Mouse (Mus musculus): Measurements from ENCODE around the gene Ankrd33. TPM values are rescaled to one million over a fixed set of nuclear protein-coding genes. Genes with fewer than 3 reads are reported as not detected.
A peak's percentile ranks its signal among the peaks of the same experiment; 100 is the strongest.

The Ankrd33 gene
- total and polyA plus RNA-seq, 3 experiments, result not detected

- H3K9me3 ChIP-seq (replicated peaks), result peaks cover 77% of the 10 kb centered on the region
- no peaks in the 10 kb centered on the region for H3K36me3 ChIP-seq (replicated peaks)
- ATAC-seq (ENCODE audit: extremely low read depth, insufficient number of reproducible peaks, low FRiP score, poor library complexity, severe bottlenecking) (no peak), DNase-seq (ENCODE audit: low spot score) (no peak)
- no peaks in the 10 kb centered on the region for H3K4me1 ChIP-seq (ENCODE audit: insufficient read depth, low read depth, low read length)
- H3K4me3 ChIP-seq (ENCODE audit: low read depth, low read length), result no peak overlapping the region
- no peaks in the 10 kb centered on the region for H3K27me3 ChIP-seq (ENCODE audit: insufficient read depth, low read length)
- no peak for TF ChIP-seq CTCF (IDR thresholded peaks at IDR 0.05; ENCODE audit: low read depth, low read length)
Observed at GRCm38 (mm10) chr15:101143494-101143893, 27.9 kb downstream of the Ankrd33 start.

- no peak for TF ChIP-seq CTCF (IDR thresholded peaks at IDR 0.05; ENCODE audit: low read depth, low read length)
- TF ChIP-seq GATA1 (IDR thresholded peaks at IDR 0.05; ENCODE audit: borderline replicate concordance, low read length), result no peak
- TF ChIP-seq GATA2 (IDR thresholded peaks at IDR 0.05; ENCODE audit: borderline replicate concordance, low read depth, low read length), result no peak
- no peak for TF ChIP-seq TAL1 (conservative IDR thresholded peaks at IDR 0.05; ENCODE audit: low read depth, low read length)
- no peak for TF ChIP-seq POLR2AphosphoS5 (IDR thresholded peaks at IDR 0.05; ENCODE audit: insufficient replicate concordance, low read depth, low read length)
- DNase-seq (ENCODE audit: low spot score), result no peak
- ATAC-seq (ENCODE audit: extremely low read depth, insufficient number of reproducible peaks, low FRiP score, poor library complexity, severe bottlenecking), result no peak
- Histone ChIP-seq H3K27me3 (ENCODE audit: insufficient read depth, low read length) (no peaks in the 10 kb centered on the region), H3K9me3 (replicated peaks) (peaks cover 79% of the 10 kb centered on the region), H3K4me1 (ENCODE audit: insufficient read depth, low read depth, low read length) (no peaks in the 10 kb centered on the region), H3K4me3 (ENCODE audit: low read depth, low read length) (no peak overlapping the region), H3K36me3 (replicated peaks) (no peaks in the 10 kb centered on the region)
Observed at GRCm38 (mm10) chr15:101144176-101144575, 28.6 kb downstream of the Ankrd33 start.

- TF ChIP-seq POLR2AphosphoS5 (IDR thresholded peaks at IDR 0.05; ENCODE audit: insufficient replicate concordance, low read depth, low read length) (no peak), GATA2 (IDR thresholded peaks at IDR 0.05; ENCODE audit: borderline replicate concordance, low read depth, low read length) (no peak), GATA1 (IDR thresholded peaks at IDR 0.05; ENCODE audit: borderline replicate concordance, low read length) (no peak), TAL1 (conservative IDR thresholded peaks at IDR 0.05; ENCODE audit: low read depth, low read length) (no peak), CTCF (IDR thresholded peaks at IDR 0.05; ENCODE audit: low read depth, low read length) (no peak)
- DNase-seq (ENCODE audit: low spot score), result no peak
- H3K4me3 ChIP-seq (ENCODE audit: low read depth, low read length), result no peak overlapping the region
- no peaks in the 10 kb centered on the region for H3K36me3 ChIP-seq (replicated peaks)
- H3K9me3 ChIP-seq (replicated peaks), result peaks cover 76% of the 10 kb centered on the region
- no peaks in the 10 kb centered on the region for H3K27me3 ChIP-seq (ENCODE audit: insufficient read depth, low read length)
- H3K4me1 ChIP-seq (ENCODE audit: insufficient read depth, low read depth, low read length), result no peaks in the 10 kb centered on the region
- no peak for ATAC-seq (ENCODE audit: extremely low read depth, insufficient number of reproducible peaks, low FRiP score, poor library complexity, severe bottlenecking)
Observed at GRCm38 (mm10) chr15:101144779-101145178, 29.2 kb downstream of the Ankrd33 start.

- peak overlapping the region; percentile 45; the same call in 1 of the 2 replicates for H3K4me3 ChIP-seq (ENCODE audit: low read depth, low read length)
- no peak for DNase-seq (ENCODE audit: low spot score)
- ATAC-seq (ENCODE audit: extremely low read depth, insufficient number of reproducible peaks, low FRiP score, poor library complexity, severe bottlenecking), result peak; percentile 48
- H3K4me1 ChIP-seq (ENCODE audit: insufficient read depth, low read depth, low read length), result no peaks in the 10 kb centered on the region
- peaks cover 71% of the 10 kb centered on the region for H3K9me3 ChIP-seq (replicated peaks)
- no peaks in the 10 kb centered on the region for H3K36me3 ChIP-seq (replicated peaks)
- no peaks in the 10 kb centered on the region for H3K27me3 ChIP-seq (ENCODE audit: insufficient read depth, low read length)
- TF ChIP-seq TAL1 (conservative IDR thresholded peaks at IDR 0.05; ENCODE audit: low read depth, low read length) (no peak), GATA1 (IDR thresholded peaks at IDR 0.05; ENCODE audit: borderline replicate concordance, low read length) (no peak), CTCF (IDR thresholded peaks at IDR 0.05; ENCODE audit: low read depth, low read length) (no peak), POLR2AphosphoS5 (IDR thresholded peaks at IDR 0.05; ENCODE audit: insufficient replicate concordance, low read depth, low read length) (no peak), GATA2 (IDR thresholded peaks at IDR 0.05; ENCODE audit: borderline replicate concordance, low read depth, low read length) (no peak)
Observed at GRCm38 (mm10) chr15:101145424-101146099, 30.0 kb downstream of the Ankrd33 start.

GRCm38 (mm10) chr15:101146100-101146965, 30.8 kb downstream of the Ankrd33 start:
- no peak for ATAC-seq (ENCODE audit: extremely low read depth, insufficient number of reproducible peaks, low FRiP score, poor library complexity, severe bottlenecking)
- Histone ChIP-seq H3K9me3 (replicated peaks) (peaks cover 70% of the 10 kb centered on the region), H3K27me3 (ENCODE audit: insufficient read depth, low read length) (no peaks in the 10 kb centered on the region), H3K36me3 (replicated peaks) (no peaks in the 10 kb centered on the region), H3K4me3 (ENCODE audit: low read depth, low read length) (no peak overlapping the region), H3K4me1 (ENCODE audit: insufficient read depth, low read depth, low read length) (no peaks in the 10 kb centered on the region)
- DNase-seq (ENCODE audit: low spot score), result no peak
- no peak for TF ChIP-seq POLR2AphosphoS5 (IDR thresholded peaks at IDR 0.05; ENCODE audit: insufficient replicate concordance, low read depth, low read length)
- no peak for TF ChIP-seq TAL1 (conservative IDR thresholded peaks at IDR 0.05; ENCODE audit: low read depth, low read length)
- TF ChIP-seq GATA2 (IDR thresholded peaks at IDR 0.05; ENCODE audit: borderline replicate concordance, low read depth, low read length), result no peak
- no peak for TF ChIP-seq CTCF (IDR thresholded peaks at IDR 0.05; ENCODE audit: low read depth, low read length)
- TF ChIP-seq GATA1 (IDR thresholded peaks at IDR 0.05; ENCODE audit: borderline replicate concordance, low read length), result no peak

- Histone ChIP-seq H3K36me3 (replicated peaks) (no peaks in the 10 kb centered on the region), H3K9me3 (replicated peaks) (peaks cover 74% of the 10 kb centered on the region), H3K4me1 (ENCODE audit: insufficient read depth, low read depth, low read length) (no peaks in the 10 kb centered on the region), H3K27me3 (ENCODE audit: insufficient read depth, low read length) (no peaks in the 10 kb centered on the region), H3K4me3 (ENCODE audit: low read depth, low read length) (no peak overlapping the region)
- no peak for DNase-seq (ENCODE audit: low spot score)
- TF ChIP-seq GATA1 (IDR thresholded peaks at IDR 0.05; ENCODE audit: borderline replicate concordance, low read length), result no peak
- TF ChIP-seq GATA2 (IDR thresholded peaks at IDR 0.05; ENCODE audit: borderline replicate concordance, low read depth, low read length), result no peak
- TF ChIP-seq POLR2AphosphoS5 (IDR thresholded peaks at IDR 0.05; ENCODE audit: insufficient replicate concordance, low read depth, low read length), result no peak
- no peak for TF ChIP-seq TAL1 (conservative IDR thresholded peaks at IDR 0.05; ENCODE audit: low read depth, low read length)
- TF ChIP-seq CTCF (IDR thresholded peaks at IDR 0.05; ENCODE audit: low read depth, low read length), result no peak
- peak; percentile 30; the same call in 1 of the 2 replicates for ATAC-seq (ENCODE audit: extremely low read depth, insufficient number of reproducible peaks, low FRiP score, poor library complexity, severe bottlenecking)
Observed at GRCm38 (mm10) chr15:101147115-101147909, 31.8 kb downstream of the Ankrd33 start.

Measured in G1E (cell line).